Mouse (Mus musculus): ENCODE data around the gene Mllt11.
A peak's percentile ranks its signal among the peaks of the same experiment; 100 is the strongest.

Gene Mllt11

DNA sequence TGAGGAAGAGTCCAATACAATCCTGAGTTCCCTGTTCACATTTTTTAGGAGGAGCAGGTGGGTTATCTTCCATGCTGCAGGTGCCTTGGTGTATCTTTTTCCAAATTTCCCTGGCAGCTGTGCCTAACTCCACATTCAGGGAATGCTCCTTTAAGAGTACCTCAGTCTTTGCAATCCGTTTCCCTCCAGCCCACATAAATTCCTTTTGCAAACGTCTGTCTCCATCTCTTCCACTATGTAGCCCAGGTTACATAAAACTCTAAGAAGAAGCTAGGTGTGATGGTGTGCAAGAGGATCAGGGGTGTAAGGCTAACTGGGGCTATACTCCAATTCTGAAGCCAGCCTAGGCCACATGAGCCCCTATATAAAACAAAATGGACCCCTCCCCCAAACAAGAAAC, 11.1 kb upstream of the Mllt11 start:
- DNase-seq, result no peak

DNA sequence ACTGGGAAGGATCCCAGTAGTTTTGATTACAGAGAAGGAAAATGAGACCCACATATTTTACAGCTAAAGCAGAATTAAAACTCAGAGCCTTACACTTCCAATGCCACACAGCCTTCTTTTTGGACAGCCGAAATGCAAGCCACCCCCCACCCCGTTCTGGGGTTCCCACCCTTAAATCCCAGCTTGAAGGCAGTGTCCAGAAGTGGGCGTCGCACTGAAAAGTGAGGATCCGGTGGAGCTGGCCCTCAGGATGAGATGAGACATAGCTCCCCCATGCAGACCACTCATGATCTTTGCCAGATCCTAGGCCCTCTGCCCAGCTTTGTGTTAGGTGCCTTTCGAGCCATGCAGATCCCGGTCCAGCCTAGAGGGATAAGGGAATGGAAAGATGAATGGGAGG, 9.5 kb upstream of the Mllt11 start, which contains the start of gene Gm128:
Gene Gm128 (minus strand): TSS at position 101 of the 400 bp plus-strand sequence.
- DNase-seq, result no peak

DNA sequence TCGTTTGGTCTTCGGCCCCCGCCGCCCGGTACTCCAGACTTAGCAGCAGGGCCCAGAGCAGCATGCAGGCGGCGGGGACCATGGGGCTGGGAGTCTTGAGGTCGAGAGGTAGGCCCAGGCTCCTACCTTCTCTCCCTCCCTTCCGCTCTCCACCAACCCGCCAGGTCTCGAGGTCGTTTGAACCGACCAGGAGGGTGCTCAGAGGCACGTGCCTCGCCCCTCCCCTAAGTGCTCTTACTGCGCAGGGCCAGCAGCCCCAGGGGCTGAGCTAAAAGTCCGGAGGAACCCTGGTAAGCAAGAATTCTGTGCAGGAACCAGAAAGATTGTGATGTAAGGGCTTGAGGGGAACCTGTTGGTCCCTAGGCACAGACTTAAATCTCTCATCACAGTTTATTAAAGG, 8.9 kb upstream of the Mllt11 start:
- no peak for DNase-seq

DNA sequence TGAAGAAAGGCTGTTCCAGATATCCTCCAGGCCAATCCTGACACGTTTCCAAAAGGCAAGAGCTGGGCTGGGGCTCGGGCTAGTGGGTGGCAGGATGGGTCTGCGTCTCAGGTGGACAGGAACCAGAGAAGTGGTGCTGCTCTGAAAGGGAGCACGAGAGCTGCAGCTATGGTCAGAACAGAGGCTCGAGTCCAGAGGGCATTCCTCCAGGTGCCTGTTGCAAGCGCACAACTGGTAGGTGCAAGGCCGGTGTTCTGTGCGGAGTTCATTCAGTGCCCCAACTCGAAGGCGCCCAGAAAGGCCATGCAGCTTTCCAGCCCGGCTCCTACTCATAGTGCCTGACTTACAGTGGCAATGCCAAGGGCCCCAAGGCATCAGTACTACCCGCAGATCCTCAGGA, 8.0 kb upstream of the Mllt11 start:
- no peak for DNase-seq

DNA sequence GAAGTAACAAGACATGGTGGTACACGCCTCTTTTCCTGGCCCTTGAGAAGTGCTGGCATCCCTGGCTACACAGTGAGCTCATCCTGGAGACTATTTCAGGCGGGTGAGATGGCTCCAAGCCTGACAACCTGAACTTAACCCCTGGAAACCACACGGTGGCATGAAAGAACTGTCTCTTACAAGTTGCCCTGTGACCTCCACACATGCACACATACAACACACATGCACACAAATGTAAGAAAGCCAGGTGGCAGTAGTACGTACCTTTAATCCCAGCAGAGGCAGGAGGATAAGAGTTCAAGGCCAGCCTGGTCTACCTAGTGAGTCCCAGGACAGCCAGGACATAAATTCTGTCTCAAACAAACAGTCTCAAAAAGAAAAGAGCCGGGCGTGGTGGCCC, 7.1 kb upstream of the Mllt11 start:
- DNase-seq, result no peak

DNA sequence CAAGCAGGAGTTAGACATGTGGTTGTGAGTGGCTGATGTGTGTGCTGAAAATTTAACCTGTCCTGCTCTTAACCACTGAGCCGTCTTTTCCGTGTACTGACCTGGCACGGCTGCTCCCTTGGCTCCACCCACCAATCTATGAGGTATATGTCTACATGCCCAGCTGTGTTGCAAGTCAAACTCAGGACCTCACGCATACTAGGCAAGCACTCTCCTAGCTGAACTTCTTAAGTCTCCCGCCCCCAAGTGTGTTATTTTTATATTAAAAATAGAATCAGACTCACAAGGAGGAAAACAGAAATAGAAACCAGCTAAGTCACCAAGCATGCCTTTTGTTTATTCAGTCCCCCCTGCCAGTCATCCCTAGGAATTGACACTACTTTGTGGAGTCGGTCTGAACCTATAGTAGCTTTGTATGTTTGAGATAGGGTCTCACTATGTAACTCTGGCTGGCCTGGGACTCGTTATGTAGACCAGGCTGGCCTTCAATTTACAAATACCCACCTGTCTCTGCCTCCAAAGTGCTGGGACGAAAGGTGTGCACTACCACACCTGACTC, 5.6 kb upstream of the Mllt11 start:
- no peak for DNase-seq

DNA sequence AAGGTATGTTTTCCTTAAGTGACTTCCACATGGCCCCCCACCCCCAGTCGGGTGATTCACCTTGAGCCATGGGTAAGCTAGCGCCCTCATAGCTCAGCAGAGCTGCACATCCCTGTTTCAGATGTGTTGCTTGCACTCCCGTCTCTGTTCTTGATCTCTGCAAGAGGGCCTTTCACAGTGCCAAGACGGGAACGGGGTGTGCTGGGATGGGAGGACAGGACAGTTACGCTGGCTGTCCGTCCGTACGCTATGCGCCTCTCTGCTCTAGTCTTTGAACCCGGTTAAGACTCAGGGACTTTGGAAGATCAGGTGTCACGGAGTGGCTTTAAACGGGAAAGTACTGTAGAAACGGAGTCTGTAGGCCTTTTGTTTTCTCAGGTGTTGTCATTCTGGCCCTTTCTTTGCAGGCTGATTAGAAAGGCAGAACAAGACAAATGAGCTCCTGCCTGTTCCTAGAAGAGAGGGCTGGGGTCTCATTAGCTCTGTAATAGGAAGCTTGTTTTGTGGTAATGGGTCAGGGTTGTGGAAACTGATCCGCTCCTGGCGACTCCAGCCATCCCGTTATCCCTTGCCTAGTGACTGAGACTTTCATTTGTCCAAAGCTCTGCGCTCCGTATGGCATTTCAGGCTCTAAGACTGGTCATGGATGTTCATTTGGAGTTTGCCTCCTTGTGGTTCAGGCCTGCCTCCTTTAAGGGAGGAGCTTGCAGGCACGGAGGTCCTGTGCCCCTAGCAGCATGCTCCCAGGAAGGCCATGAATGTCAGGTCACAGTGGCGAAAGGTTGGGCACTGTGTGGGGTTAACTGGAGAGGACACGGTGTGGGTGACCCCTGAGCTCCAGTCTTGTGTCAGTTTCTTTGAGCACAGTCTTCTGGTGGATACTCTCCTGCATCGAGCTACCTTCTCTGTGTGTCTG, 3.7 kb upstream of the Mllt11 start:
- no peak for DNase-seq

DNA sequence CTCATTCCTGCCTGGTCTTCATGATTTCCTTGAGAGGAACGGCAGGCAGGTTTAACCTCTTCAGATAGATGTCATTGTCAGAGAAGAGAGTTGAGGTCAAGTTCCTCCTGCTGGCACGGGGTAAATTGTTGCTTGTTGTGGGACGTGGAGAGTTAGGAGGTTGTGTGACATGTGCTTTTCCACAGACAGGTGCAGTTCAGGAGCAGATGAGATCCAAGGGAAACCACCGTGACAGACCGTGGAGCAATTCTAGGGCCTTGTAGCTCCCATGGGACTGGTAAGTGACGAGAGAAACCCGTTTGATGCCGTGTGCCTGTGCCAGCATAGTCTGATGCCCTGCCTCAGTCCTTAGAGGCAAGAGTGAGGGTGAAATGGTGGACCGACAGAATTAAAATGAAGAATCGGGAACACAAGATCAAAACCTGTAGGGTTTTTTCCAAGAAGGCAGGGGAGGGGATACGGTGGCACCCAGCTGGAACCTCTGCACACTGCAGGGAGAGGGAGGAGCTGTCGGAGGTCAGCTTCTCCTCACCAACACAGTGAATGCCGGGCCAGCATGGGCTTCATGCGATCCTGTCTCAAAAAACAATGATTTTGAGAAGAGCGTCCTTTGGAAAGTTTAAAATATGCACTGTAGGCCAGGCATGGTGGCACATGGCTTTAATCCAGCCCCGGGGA, 1.5 kb upstream of the Mllt11 start:
- no peak for DNase-seq

DNA sequence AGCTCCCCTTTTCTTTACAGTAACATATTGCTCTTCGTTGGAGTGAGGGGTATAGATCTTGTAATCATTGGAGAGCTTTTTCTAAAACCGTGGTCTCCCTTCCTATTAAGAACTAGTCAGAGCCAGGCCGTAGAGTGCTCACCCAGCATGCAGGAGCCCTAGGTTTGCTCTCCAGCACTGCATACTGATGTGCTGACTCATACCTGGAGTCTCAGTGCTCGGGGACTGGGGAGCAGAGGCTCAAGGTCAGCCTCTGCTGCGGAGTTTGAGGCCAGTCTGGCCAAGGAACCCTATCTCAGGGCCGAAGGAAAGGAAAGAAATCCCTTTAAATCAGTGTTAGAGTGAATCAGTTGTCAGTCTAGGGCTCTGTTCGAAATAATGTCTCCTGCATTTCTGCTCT, 800 bp upstream of the Mllt11 start:
- DNase-seq, result no peak

DNA sequence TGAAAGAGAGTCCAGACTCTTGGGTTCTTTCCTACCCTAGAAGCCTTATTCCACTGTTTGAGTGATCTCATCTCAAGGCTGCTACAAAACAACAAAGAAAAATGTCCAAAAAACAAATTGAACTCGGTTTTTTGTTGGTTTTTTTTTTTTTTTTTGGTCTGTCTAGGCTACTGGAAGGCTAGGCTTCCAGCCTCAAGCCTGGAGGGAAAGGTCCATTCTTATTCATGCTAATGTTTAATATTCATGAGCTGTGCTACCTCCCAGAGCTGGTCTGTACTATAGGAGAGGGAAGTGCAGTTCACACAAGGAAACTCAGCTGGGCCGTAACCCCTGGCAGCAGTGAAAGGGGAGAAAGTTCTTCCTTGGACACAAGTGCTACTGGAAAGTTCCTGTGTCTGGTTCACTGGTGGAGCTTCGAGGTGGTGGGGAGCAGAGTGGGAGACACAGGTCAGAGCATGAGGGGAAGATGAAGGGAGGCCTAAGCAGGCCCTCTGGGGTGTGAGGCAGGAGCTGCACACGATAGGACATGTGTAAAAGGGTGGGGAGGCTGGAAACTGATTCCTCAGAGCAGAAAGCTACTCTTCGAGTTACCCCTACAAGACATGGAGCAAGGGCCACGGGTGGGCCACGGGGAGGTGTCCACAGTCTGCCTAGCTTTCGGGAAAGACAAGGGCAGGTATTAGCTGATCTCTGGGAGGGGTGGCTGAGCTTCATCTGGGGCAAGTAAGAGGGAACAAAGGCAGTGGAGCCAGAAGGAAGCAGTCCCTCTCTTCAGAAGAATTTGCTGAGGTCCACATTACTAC, 1.3 kb downstream of the Mllt11 start:
- no peak for DNase-seq

DNA sequence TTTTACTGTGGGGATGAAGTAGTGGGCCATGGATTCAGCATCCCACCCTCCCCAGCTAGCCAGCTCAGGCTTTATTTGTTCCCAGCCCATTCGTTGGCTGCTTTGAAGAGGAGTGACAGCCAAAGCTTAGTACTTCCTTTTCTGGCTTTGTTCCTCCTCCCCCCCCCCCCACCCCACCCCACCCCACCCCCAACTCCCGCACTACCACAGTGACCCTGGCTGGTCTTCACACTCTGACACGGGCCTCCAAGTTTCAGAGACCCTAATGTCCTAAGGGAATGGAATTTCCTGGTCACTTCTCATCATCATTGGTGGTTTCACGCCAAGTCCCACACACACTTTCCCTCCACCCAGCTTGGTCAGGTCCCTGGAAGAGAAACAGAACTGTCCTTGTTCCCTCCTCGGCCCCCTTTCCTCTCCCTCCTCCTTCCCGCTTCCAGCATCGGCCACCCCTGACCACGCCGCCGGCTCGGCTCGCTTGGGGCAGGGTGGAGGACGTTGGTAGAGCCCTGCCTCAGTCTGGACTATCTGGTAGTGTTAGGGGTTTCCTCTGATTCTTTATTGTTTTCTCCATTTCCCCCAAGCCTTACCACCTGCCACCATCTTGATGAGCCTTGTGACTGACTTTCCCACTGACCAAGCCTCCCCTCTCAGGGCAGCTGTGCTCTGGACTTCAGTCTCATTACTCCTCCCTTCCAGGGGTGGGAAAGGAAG, 2.0 kb downstream of the Mllt11 start:
- peak; percentile 69 for DNase-seq

DNA sequence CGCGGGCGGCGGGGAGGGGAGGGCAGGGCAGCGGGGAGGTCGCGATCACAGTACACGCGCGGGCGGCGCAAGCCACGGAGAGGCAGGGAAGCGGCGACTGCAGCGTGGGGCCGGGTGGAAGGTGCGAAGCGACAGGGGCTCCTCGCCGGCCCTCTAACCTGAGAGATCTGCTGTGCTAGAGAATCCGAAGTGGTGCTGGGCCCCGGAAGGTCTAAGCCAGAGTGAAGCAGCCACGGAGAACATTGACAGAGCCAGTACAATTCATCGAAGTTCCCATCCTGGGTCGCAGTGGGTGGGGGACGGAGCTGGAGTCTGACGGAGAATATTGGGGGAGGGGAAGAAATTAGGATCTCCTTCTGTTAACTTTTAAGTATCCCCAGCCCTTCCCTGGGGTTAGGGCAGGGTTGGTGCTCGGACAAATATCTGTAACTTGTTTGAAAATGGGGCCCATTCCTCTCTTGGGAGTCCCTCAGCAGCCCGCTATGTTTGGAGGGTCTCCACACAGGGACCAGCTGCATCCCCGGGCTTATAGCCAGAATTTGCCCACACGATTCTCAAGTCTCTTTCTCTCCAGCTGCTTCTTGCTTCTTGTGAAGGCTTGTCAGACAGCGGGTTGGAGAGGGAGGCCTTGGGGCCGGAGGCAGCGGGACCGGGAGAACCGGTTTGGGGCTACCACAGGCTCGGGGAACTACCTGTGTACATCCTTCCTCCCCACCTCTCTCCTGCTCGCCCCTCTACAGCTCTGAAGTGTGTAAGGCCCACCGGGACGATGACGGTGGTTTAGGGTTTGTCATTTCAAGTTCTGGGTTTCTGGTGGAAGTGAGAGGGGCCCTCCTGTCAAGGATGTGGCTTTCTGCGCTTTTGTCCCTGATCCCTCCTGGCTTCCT, 2.8 kb downstream of the Mllt11 start:
- peak; percentile 73 for DNase-seq

DNA sequence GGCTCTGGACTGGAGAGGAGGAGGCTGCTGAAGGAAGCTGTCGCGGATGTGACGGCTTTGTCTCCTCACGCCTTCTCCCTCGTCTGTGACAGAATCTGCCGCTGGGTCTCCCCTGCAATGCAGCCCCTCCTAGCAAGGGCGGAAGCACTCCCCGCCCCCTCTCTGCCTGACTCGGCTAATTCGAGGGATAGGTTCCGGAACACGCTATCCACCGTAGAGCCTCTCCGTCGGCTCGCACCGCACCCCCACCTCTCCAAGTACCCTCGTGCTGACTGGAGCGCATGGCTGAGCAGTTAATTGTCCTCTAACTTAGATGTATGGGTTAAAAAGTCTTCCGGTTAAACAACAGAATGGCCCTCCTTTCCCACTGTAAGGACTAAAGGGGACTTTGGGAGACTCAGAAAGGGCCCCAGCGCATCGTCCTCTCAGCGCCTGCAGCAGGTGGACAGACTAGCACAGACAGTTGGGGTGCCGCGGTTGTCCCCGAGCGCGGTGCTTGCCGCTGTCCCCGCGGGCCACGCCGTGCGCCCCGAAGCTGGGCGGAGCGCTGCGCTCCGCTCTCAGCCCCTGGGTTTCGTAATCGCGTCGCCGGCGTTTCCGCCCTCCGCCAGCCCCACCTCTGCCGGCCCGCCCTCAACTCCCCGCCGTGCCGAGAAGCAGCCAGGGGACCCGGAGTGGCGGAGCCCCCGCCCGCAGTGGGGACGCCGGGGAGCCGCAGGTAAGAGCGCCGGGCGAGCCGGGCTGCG, 3.6 kb downstream of the Mllt11 start, which contains the start of gene Cdc42se1:
Gene Cdc42se1 (plus strand): TSS at position 585 of the 746 bp plus-strand sequence.
- peak; percentile 89 for DNase-seq

DNA sequence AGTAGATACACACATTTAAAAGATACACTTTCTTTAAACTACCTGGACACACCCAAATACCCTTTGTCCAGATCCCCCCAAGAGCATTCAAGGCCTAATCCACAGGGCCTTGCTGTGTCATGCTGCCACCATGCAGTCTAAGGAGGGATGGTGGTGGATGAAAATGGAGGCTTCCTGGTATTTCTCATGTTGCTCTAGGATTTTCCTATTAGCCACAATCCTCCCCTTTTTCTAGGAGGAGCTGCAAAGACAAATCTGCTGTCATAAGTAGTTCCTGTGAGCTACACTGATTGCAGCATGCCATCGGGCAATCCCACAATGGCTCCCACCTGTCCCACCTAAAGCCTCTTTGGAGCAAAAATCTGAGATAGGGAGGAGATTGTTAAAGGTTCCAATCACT, 4.8 kb downstream of the Mllt11 start:
- peak; percentile 41 for DNase-seq

DNA sequence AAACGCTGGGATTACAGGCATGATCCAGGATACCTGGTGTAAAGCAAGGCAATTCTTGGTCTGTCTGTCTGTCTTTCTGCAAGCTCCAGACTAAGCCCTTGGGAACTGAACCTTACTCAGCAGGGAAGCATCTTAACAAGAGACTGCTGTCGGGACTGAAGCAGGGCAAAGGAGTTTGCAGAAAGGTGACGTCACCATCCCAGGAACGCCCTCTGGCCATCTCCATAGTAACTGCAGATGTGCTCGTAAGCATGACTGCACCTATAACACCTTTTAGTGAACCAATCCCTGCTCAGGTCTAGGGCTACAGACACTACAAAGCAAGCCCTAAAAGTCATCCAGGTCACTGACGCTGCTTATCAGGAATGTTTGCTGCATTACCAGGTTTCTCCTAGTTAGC, 7.7 kb downstream of the Mllt11 start:
- DNase-seq, result peak; percentile 45

DNA sequence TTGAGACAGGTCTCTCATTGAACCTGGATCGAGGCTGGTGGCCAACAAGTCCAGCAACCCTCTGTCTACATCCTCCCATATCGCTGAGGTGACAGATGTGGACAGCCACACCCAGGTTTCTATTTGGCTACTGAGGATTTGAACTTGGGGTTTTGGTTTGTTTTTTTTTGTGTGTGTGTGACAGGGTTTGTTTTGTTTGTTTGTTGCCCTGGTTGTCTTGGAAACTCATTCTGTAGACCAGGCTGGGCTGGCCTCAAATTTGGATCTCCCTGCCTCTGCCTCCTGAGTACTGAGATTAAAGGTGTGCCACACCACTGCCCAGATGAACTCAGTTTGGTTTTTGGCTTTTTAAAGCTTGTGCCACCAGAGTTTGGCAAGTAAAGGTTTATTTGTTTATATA, 8.9 kb downstream of the Mllt11 start:
- no peak for DNase-seq

DNA sequence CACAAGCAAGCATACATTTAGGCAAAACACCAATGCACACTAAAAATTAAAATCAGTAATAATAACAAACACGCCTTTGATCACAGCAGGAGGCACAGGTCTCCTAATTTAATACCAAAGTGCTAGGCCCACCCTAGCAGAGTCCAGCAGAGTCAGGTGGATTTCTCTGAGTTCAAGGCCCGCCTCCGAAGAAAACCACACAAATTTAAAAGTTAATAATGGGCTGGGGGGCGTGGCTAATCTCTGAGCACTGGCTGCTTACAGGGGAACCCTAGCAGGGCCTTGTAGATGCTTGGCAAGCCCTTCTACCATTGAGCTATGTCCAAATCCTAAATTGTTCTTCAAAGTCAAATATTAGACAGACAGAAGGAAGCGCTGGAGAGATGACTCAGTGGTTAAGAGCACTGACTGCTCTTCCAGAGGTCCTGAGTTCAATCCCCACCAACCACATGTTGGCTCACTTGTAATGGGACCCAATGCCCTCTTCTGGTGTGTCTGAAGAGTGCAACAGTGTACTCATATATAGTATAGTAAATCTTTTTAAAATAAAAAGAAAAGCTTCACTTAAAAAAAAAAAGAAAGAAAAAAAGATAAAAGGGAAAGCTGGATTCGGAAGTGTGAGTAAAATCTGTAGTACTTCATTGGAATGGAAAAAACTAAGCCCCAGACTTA, 13.4 kb downstream of the Mllt11 start:
- DNase-seq, result peak; percentile 64

DNA sequence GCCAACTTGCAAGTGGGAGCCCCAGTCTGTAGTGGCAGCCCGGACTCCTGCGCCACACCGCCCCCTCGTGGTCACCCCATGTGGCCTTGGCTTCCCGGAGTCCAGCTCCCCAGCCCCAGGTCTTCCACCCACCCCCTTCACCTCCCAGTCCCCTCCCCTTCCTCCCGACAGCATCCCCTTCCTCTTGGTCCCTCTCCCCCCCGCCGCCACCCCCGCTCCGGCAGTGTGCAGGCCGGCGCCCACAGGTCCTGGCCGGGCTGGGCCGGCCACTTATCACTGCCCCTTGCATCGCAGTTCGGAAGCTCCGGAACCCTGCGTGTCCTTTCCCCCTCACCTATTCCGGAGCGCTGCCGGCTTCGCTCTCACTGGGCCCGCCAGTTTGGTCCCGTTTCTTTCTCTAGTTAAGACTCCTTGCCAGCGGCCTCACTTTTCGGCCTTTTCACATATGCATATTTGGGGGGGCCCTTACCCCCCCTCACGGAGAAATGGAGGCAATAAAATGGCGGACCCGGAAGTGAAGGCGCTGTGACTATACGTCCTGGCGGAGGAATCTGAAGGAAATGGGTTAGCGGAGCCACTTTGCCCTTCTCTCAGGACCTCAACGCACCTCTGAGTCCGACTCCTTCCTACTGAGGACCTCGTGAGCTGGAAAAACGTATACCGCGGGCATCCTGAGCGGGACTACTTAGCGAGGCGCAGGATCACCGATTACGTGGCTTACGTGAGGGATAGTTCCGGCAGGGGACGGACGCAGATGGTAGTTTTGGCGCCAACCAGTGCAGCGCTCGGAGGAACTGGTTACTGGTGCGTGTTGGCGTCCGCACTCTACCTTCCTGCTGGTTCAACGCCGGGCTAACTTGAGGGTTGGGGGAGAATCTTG, 14.5 kb downstream of the Mllt11 start, which contains the start of gene Gabpb2:
Gene Gabpb2 (minus strand): TSS at position 662 of the 880 bp plus-strand sequence.
- peak; percentile 92 for DNase-seq

Data from cerebellum, adult 9-11 months (tissue).